Mouse (Mus musculus) midbrain, embryonic 11.5 days (tissue): Measurements from ENCODE around the gene Trak1. TPM values are rescaled to one million over a fixed set of nuclear protein-coding genes. Genes with fewer than 3 reads are reported as not detected.

Experiments used
- ATAC-seq: fragments of 200-750 bp; cut with Nextera tagmentation; 2 replicates; pipeline ENCODE4 v1.8.0; 2017; ENCODE audit warnings: moderate TSS enrichment, moderate library complexity; ENCODE audit not compliant: low FRiP score
- DNase-seq: peaks from one replicate; pipeline ENCODE4 v3.0.0; 2015; ENCODE audit warnings: low spot score; ENCODE audit errors: missing footprints
- H3K27ac ChIP-seq: fragments of 300-500 bp; sonication (generic); 2 replicates; pipeline ENCODE4 v1.5.1; 2014; ENCODE audit warnings: low read depth, low read length
- H3K27me3 ChIP-seq: fragments of 300-500 bp; sonication (generic); 2 replicates; pipeline ENCODE4 v1.6.1; 2014; ENCODE audit warnings: mild to moderate bottlenecking, low read length, moderate library complexity, mixed read lengths; ENCODE audit not compliant: control insufficient read depth, insufficient read depth
- H3K36me3 ChIP-seq: fragments of 300-500 bp; sonication (generic); 2 replicates; pipeline ENCODE4 v1.6.1; 2014; ENCODE audit warnings: mild to moderate bottlenecking, low read length, moderate library complexity, mixed read lengths; ENCODE audit not compliant: control insufficient read depth, insufficient read depth
- H3K4me1 ChIP-seq: fragments of 300-500 bp; sonication (generic); 2 replicates; pipeline ENCODE4 v1.6.1; 2014; ENCODE audit warnings: low read length; ENCODE audit not compliant: control insufficient read depth, insufficient read depth
- H3K4me2 ChIP-seq: fragments of 300-500 bp; sonication (generic); 2 replicates; pipeline ENCODE4 v1.6.1; 2014; ENCODE audit warnings: mild to moderate bottlenecking, moderate library complexity
- H3K4me3 ChIP-seq: fragments of 300-500 bp; sonication (generic); 2 replicates; pipeline ENCODE4 v1.5.1; 2014; ENCODE audit warnings: low read depth, low read length
- H3K9ac ChIP-seq: fragments of 300-500 bp; sonication (generic); 2 replicates; pipeline ENCODE4 v1.6.1; 2014; ENCODE audit warnings: low read length
- H3K9me3 ChIP-seq: fragments of 300-500 bp; sonication (generic); 2 replicates; pipeline ENCODE4 v1.6.1; 2016; ENCODE audit warnings: low read length; ENCODE audit not compliant: control insufficient read depth
- WGBS: fragments of 180-500 bp; shearing (Covaris S2); extraction: QIAGEN DNeasy Blood & Tissue Kit; methylation state at CpG from one replicate; pipeline ENCODE4 v1.1.7; 2014; 5-methylcytosine and 5-hydroxymethylcytosine counted together
- polyA plus RNA-seq: library from polyadenylated mRNA; unstranded; fragments of >200 nt; fragmentation: Nextera tagmentation; extraction: Ambion mirVana; gene quantifications from 2 replicates; pipeline ENCODE4 v1.2.1, GENCODE M21; 2014

The Trak1 gene
- polyA plus RNA-seq, 1 experiment from 2014 or later, result 20.5 TPM

DNA sequence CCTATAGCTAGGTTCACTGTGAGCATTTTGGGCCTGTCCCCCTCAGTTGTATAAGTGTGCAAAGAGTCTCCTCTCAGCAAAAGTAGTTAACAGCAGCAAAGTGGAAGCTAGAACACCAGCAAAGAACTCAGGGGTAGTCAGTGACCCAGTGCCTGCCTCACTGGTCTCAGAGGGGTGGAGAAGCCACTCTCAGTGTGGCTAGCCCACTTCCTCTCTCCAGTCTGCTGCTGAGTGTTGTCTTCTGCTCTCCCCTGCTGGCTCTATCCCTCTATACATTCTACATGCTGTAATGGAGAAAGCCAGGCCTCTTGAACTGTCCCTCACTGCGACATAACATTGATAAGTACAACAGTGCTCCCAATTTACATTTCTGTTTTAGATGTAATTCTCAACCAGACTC lies 26.2 kb upstream of the Trak1 start:
- 91% methylated on average over 1 of the region's 1 CpGs for WGBS
- H3K9ac ChIP-seq, result no peak overlapping the region
- no peak for ATAC-seq

DNA sequence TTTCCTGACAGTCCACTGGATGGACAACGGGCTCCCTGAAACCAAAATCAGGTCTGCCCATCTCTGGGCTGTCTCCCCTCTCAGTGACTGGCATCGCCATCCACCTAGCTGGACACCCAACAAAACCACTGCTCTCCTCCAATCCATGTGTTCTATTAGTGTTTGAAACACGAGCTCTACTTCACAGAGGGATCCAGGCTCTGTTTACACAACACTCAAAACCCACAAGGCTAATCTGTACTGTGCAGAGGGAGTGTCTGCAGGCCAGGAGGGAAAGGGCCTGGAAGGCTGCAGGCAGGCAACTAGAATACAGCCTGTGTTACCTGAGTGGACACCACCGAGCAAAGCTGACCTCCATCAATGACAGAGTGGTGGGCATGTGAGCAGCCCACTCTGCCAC lies 25.7 kb upstream of the Trak1 start:
- no peak overlapping the region; the same call in 1 of the 2 replicates for H3K9ac ChIP-seq

More for the DNA sequence above, 26.2 kb upstream of the Trak1 start:
- no peak for DNase-seq
- H3K36me3 ChIP-seq, result no peaks in the 10 kb centered on the region; the same call in 1 of the 2 replicates
- H3K4me2 ChIP-seq, result no peak overlapping the region
- no peak overlapping the region for H3K4me3 ChIP-seq
- no peak overlapping the region for H3K27ac ChIP-seq
- H3K9me3 ChIP-seq, result no peaks in the 10 kb centered on the region
- H3K4me1 ChIP-seq, result no peaks in the 10 kb centered on the region
- no peaks in the 10 kb centered on the region for H3K27me3 ChIP-seq

DNA sequence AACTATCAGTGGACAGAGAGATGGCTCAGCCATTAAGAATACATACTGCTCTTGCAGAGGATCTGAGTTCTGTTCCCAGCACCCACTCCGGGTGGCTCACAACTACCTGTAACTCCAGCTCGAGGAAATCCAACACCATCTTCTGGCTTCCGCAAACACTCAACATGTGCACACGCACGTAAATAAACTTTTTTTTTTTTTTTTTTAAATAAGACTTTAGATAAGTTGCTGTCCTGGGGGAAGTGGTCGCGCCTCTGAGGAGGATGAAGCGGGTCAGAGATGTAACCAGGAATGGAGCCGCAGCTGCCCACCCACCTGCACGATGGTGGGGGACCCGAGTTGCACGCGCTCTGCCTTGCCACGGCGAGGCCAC lies 20.6 kb upstream of the Trak1 start:
- Histone ChIP-seq H3K4me1 (peaks cover 4% of the 10 kb centered on the region; the same call in 1 of the 2 replicates), H3K9me3 (no peaks in the 10 kb centered on the region), H3K4me2 (peak overlapping the region; percentile 77), H3K9ac (peak overlapping the region; percentile 76), H3K27ac (peak overlapping the region; percentile 84; the same call in 1 of the 2 replicates), H3K36me3 (no peaks in the 10 kb centered on the region), H3K27me3 (no peaks in the 10 kb centered on the region), H3K4me3 (peak overlapping the region; percentile 66)
- no peak for DNase-seq
- no peak for ATAC-seq
- 22% methylated on average over 15 of the region's 15 CpGs for WGBS

More for the DNA sequence above, 25.7 kb upstream of the Trak1 start:
- no peak for ATAC-seq
- Histone ChIP-seq H3K27me3 (no peaks in the 10 kb centered on the region), H3K27ac (no peak overlapping the region), H3K4me2 (no peak overlapping the region), H3K36me3 (no peaks in the 10 kb centered on the region; the same call in 1 of the 2 replicates), H3K4me1 (peaks cover 2% of the 10 kb centered on the region; the same call in 1 of the 2 replicates), H3K4me3 (no peak overlapping the region), H3K9me3 (no peaks in the 10 kb centered on the region)
- no peak for DNase-seq
- 69% methylated on average over 4 of the region's 4 CpGs for WGBS

DNA sequence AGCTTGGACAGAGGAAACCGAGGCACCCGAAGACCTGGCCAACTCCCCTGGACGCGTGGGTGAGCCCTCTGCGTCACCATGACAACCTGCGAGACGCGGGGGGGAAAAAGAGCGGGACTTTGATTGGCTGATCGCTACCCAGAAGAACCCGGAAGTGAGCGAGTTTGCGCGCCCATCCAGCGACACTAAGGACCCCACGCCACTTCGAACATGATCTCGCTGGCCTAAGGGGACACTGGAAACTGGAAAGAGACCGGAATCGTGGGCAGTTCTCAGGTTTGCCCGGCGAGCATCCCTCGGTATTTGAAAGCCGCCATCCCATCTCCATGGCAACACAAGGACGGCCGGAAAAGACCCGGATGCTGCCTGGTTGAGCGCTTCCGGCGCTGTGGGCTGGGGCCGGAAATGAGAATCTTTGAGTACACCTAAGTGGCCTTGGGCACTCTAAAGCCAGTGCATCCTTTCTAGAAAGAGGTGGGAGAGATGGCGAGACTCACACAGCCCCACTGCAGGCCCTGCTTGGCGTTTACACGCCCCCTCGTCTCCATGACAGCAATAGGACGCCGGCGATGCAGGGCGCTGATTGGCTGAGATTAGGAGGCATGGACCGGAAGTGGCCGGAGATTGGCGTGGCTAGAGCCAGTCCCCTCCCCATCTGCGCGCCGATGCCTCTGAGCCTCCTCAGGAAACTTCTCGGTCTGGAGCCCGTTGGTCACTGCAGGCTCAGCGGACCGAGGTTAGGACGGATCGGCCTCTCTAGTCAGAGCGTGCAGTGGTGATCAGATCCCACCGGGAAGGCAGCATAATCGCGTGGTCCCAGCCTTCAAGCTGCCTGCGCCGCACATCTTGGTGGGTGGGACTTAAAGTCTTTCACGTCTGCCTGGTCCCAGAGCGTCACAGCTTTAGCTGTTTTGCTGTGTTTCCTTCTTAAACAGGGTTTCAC lies 19.9 kb upstream of the Trak1 start, which contains the start of gene Ulk4:
TSS of gene Ulk4 (minus strand) at position 80 of the 943 bp plus-strand sequence.
- Histone ChIP-seq H3K36me3 (no peaks in the 10 kb centered on the region), H3K9me3 (no peaks in the 10 kb centered on the region), H3K9ac (peak within 1 kb of the TSS; percentile 76), H3K27me3 (no peaks in the 10 kb centered on the region), H3K4me1 (peaks cover 4% of the 10 kb centered on the region; the same call in 1 of the 2 replicates), H3K27ac (peak within 1 kb of the TSS; percentile 84), H3K4me2 (peak within 1 kb of the TSS; percentile 77), H3K4me3 (peak within 1 kb of the TSS; percentile 66)
- ATAC-seq (peak; percentile 97), DNase-seq (peak; percentile 99)
- under 1% methylated on average over 59 of the region's 59 CpGs for WGBS

DNA sequence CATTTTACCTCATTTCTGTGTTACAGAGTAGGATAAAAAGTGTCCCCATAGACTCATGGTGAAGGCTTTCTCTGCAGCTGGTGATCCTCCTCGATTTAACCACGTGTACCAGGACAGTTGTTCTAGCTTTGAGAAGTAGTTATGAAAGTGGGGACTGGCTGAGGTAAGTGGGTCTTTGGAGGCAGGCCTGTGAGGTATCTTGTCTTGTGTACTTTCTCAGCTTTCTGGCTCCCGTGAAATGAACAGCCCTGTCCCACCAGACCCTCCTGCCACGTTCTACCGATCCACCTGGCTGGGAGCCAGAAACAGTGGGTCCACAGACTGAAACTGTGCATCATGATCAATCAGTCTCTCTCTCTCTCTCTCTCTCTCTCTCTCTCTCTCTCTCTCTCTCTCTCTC lies 18.1 kb upstream of the Trak1 start:
- Histone ChIP-seq H3K4me2 (no peak overlapping the region), H3K9ac (no peak overlapping the region), H3K9me3 (no peaks in the 10 kb centered on the region), H3K27ac (no peak overlapping the region), H3K4me3 (no peak overlapping the region), H3K4me1 (peaks cover 4% of the 10 kb centered on the region; the same call in 1 of the 2 replicates), H3K27me3 (no peaks in the 10 kb centered on the region), H3K36me3 (no peaks in the 10 kb centered on the region)
- ATAC-seq (no peak), DNase-seq (no peak)
- WGBS, result 92% methylated on average over 5 of the region's 5 CpGs

DNA sequence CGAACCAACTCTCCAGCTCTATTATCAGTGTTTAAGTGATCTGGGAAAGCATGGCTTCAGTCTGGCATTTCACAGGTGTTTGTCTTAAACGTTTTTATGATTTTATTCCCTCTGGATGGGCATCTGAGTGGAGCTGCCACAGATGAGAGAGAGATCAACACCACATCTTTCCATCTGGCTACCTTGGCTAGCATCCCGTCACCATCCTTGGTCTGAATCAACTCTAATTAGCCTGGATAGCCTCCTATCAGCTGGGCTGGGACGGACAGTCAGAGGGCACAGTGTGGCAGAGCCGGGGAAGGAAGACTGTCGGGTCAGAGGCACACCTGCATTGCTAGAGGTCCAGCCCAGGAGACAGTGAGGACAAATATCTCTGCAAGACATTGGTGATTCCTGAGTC lies 15.4 kb upstream of the Trak1 start:
- DNase-seq (no peak), ATAC-seq (no peak)
- 84% methylated on average over 6 of the region's 6 CpGs for WGBS
- no peak overlapping the region for H3K4me3 ChIP-seq
- no peak overlapping the region for H3K4me2 ChIP-seq
- no peak overlapping the region for H3K27ac ChIP-seq
- H3K9ac ChIP-seq, result no peak overlapping the region
- H3K27me3 ChIP-seq, result no peaks in the 10 kb centered on the region
- no peaks in the 10 kb centered on the region for H3K36me3 ChIP-seq
- peaks cover 6% of the 10 kb centered on the region; the same call in 1 of the 2 replicates for H3K4me1 ChIP-seq
- peaks cover 3% of the 10 kb centered on the region; the same call in 1 of the 2 replicates for H3K9me3 ChIP-seq

DNA sequence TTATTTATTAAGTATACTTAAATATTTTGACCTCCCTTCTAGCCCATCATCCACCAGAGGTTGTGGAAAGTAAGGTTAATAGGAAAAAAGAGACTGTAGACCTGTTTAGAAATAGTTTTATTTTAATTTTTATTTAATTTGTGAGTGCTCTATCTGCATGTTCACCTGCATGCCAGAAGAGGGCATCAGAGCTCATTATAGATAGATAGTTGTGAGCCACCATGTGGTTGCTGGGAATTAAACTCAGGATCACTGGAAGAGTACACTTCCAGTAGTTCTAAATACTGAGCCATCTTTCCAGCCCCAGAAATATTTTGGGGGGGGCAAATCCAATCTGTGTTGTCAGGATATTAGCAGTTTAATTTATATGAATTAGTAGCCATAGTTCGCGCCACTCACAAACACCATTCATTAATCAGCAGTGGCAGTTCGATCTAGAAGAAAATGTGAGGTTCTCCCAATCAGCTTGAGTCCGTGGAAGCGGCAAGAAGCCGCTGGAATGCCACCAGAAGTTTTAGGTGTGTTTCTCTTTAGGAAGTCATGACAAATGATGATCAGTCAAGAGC lies 13.6 kb upstream of the Trak1 start:
- Histone ChIP-seq H3K9ac (no peak overlapping the region), H3K4me3 (no peak overlapping the region), H3K4me1 (peaks cover 6% of the 10 kb centered on the region; the same call in 1 of the 2 replicates), H3K27ac (no peak overlapping the region), H3K9me3 (peaks cover 3% of the 10 kb centered on the region; the same call in 1 of the 2 replicates), H3K36me3 (no peaks in the 10 kb centered on the region), H3K4me2 (no peak overlapping the region), H3K27me3 (no peaks in the 10 kb centered on the region)
- 95% methylated on average over 6 of the region's 6 CpGs for WGBS
- DNase-seq (peak; percentile 83), ATAC-seq (no peak)

DNA sequence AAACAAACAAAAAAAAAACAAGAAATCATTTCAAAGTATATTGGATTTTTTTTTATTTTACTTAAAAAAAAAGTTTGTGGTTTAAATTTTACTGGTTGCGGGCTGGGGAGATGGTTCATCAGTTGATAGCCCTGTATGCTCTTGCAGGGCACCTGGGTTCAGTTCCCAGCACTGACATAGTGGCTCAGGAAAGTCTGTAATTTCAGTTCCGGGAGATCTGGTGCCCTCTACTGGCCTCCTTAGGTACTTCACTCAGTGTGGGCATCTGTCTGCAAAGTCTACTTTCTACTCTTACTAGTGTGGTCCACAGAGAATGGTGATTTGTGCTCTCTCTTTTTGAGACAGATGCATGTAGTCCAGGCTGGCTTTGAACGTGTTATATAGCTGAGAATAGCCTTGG lies 12.9 kb upstream of the Trak1 start:
- DNase-seq, result peak; percentile 92
- Histone ChIP-seq H3K36me3 (no peaks in the 10 kb centered on the region), H3K27me3 (no peaks in the 10 kb centered on the region), H3K4me1 (peaks cover 6% of the 10 kb centered on the region; the same call in 1 of the 2 replicates), H3K9ac (no peak overlapping the region), H3K9me3 (peaks cover 3% of the 10 kb centered on the region; the same call in 1 of the 2 replicates), H3K4me2 (no peak overlapping the region), H3K4me3 (no peak overlapping the region), H3K27ac (no peak overlapping the region)
- no peak for ATAC-seq
- 88% methylated on average over 3 of the region's 3 CpGs for WGBS
